Comparison of ENCODE assay signal across 9 mouse cellular contexts in genomic region chr2:148731614-148732326, GRCm38 (mm10). TPM values are rescaled to one million over a fixed set of nuclear protein-coding genes. Genes with fewer than 3 reads are reported as not detected.
A peak's percentile ranks its signal among the peaks of the same experiment; 100 is the strongest.
DNase-seq lines count a peak whose midpoint lies in the region; ATAC-seq and TF ChIP-seq lines count a peak whose summit lies in the region.
"Had no signal": no experiment of that assay in that cellular context is flagged by ENCODE, and none has a peak within 500 bp of the region (broad histone marks: within the 10 kb centered on the region; RNA-seq: fewer than 3 reads in every experiment).

No protein-coding gene starts in this region.

- 0 out of 2 replicates have a peak, but pooled peaks cover 4% of the 10 kb centered on the region for H3K9me3 ChIP-seq in megakaryocyte, embryonic 14.5 days
- no peaks in the 10 kb centered on the region for H3K9me3 ChIP-seq in stomach, embryonic 14.5 days (ENCODE audit: control insufficient read depth, low read depth, low read length)

- peak overlapping the region; percentile 72 for H3K4me2 ChIP-seq in stomach, embryonic 14.5 days (replicated peaks; ENCODE audit: low read depth, low read length)

- ATAC-seq in stomach, embryonic 14.5 days (ENCODE audit: insufficient number of reproducible peaks, insufficient read depth, low FRiP score, low read depth): peak; percentile 47; the same call in 1 of the 2 replicates

- peaks cover 10% of the 10 kb centered on the region for H3K27me3 ChIP-seq in megakaryocyte, embryonic 14.5 days (replicated peaks)
- H3K27me3 ChIP-seq in stomach, embryonic 14.5 days (ENCODE audit: control insufficient read depth, insufficient read depth, low read length): no peaks in the 10 kb centered on the region

- no peaks in the 10 kb centered on the region for H3K36me3 ChIP-seq in megakaryocyte, embryonic 14.5 days (replicated peaks; ENCODE audit: low read length)
- H3K36me3 ChIP-seq in stomach, embryonic 14.5 days (ENCODE audit: control insufficient read depth, insufficient read depth, low read length): no peaks in the 10 kb centered on the region

- no peak for TF ChIP-seq POLR2A in embryonic fibroblast, embryonic 13.5 days (IDR thresholded peaks at IDR 0.05; ENCODE audit: low read depth, low read length)

- WGBS in stomach, embryonic 14.5 days: under 1% methylated on average over 35 of the region's 35 CpGs

- TF ChIP-seq CTCF in embryonic fibroblast, embryonic 13.5 days (IDR thresholded peaks at IDR 0.05; ENCODE audit: borderline replicate concordance, insufficient read depth, low read length): no peak

- H3K4me3 ChIP-seq in embryonic fibroblast, embryonic 13.5 days (ENCODE audit: insufficient read depth, low read length): peak overlapping the region; percentile 80
- peak overlapping the region; percentile 92 for H3K4me3 ChIP-seq in megakaryocyte, embryonic 14.5 days (replicated peaks)
- peak overlapping the region; percentile 76 for H3K4me3 ChIP-seq in stomach, embryonic 14.5 days (ENCODE audit: low read depth, low read length)

- H3K4me1 ChIP-seq in embryonic fibroblast, embryonic 13.5 days (ENCODE audit: control insufficient read depth, insufficient read depth, low read length): no peaks in the 10 kb centered on the region
- H3K4me1 ChIP-seq in megakaryocyte, embryonic 14.5 days: peaks cover 24% of the 10 kb centered on the region
- H3K4me1 ChIP-seq in stomach, embryonic 14.5 days (ENCODE audit: control insufficient read depth, insufficient read depth, low read length): 0 out of 2 replicates have a peak, but pooled peaks cover 6% of the 10 kb centered on the region

- no peak overlapping the region for H3K27ac ChIP-seq in embryonic fibroblast, embryonic 13.5 days (ENCODE audit: insufficient read depth, low read length)
- peak overlapping the region; percentile 27; the same call in 1 of the 2 replicates for H3K27ac ChIP-seq in stomach, embryonic 14.5 days (ENCODE audit: low read length)

- intact Hi-C loops in heart, postnatal 10 days (cut with DNase I): loop anchor here (2.0 kb wide), 1 partner anchor 51 kb away; the partner anchor contains the start of gene Gzf1

- H3K9ac ChIP-seq in stomach, embryonic 14.5 days (replicated peaks; ENCODE audit: low read depth, low read length): peak overlapping the region; percentile 52

- DNase-seq in kidney, adult 11 months: peak; percentile 6
- no peak for DNase-seq in kidney, postnatal 14 days
- DNase-seq in adrenal gland, postnatal 25 days: peak; percentile 55
- peak; percentile 24 to 44 for DNase-seq in heart, postnatal 10 days
- peak; percentile 29 for DNase-seq in layer of hippocampus, postnatal 14 days (ENCODE audit: low spot score in 2 of 2)

RNA-seq across cellular contexts. Expression of gene Napb, which starts 0.5 kb away (rescaled TPM):
- 6.6 and 8.7 TPM in 2 replicates for total RNA-seq in adrenal gland, postnatal 25 days (2021)
- polyA plus RNA-seq in embryonic fibroblast, embryonic 13.5 days (2011; ENCODE audit: insufficient read length, low read depth, missing spikeins): 2.5 and 2.8 TPM in 2 replicates
- 1 to 10 TPM; 2.1 to 2.5 TPM for total RNA-seq in heart, postnatal 10 days (2021)
- 100 to 1,000 TPM; 298 to 310 TPM for total RNA-seq in layer of hippocampus, postnatal 14 days (2021)
- polyA plus RNA-seq in megakaryocyte, embryonic 14.5 days (2012; ENCODE audit: insufficient read depth, low replicate concordance): not detected in 2 replicates
- 7.1 and 7.8 TPM in 2 replicates for polyA plus RNA-seq in stomach, embryonic 14.5 days (2014; fragmentation: Nextera tagmentation; extraction: Ambion mirVana)

RNA-seq across cellular contexts. Expression of gene Cstl1, which starts 18.4 kb away (rescaled TPM):
- 0.52 TPM in 1 of 2 replicates, not detected in the other for total RNA-seq in adrenal gland, postnatal 25 days (2021)
- polyA plus RNA-seq in embryonic fibroblast, embryonic 13.5 days (2011; ENCODE audit: insufficient read length, low read depth, missing spikeins): not detected in 2 replicates
- not detected for total RNA-seq in heart, postnatal 10 days (2021)
- not detected for total RNA-seq in layer of hippocampus, postnatal 14 days (2021)
- polyA plus RNA-seq in megakaryocyte, embryonic 14.5 days (2012; ENCODE audit: insufficient read depth, low replicate concordance): not detected in 2 replicates
- polyA plus RNA-seq in stomach, embryonic 14.5 days (2014; fragmentation: Nextera tagmentation; extraction: Ambion mirVana): not detected in 2 replicates

RNA-seq across cellular contexts. Expression of gene Cst11, which starts 39.5 kb away (rescaled TPM):
- total RNA-seq in adrenal gland, postnatal 25 days (2021): not detected in 2 replicates
- polyA plus RNA-seq in embryonic fibroblast, embryonic 13.5 days (2011; ENCODE audit: insufficient read length, low read depth, missing spikeins): not detected in 2 replicates
- total RNA-seq in heart, postnatal 10 days (2021): not detected
- total RNA-seq in layer of hippocampus, postnatal 14 days (2021): not detected
- not detected in 2 replicates for polyA plus RNA-seq in megakaryocyte, embryonic 14.5 days (2012; ENCODE audit: insufficient read depth, low replicate concordance)
- not detected in 2 replicates for polyA plus RNA-seq in stomach, embryonic 14.5 days (2014; fragmentation: Nextera tagmentation; extraction: Ambion mirVana)
- total RNA-seq: layer of hippocampus, adult 8-10 months had no signal

RNA-seq across cellular contexts. Expression of gene 8030411F24Rik, which starts 50.0 kb away (rescaled TPM):
- not detected in 2 replicates for total RNA-seq in adrenal gland, postnatal 25 days (2021)
- polyA plus RNA-seq in embryonic fibroblast, embryonic 13.5 days (2011; ENCODE audit: insufficient read length, low read depth, missing spikeins): not detected in 2 replicates
- total RNA-seq in heart, postnatal 10 days (2021): not detected
- total RNA-seq in layer of hippocampus, postnatal 14 days (2021): not detected
- polyA plus RNA-seq in megakaryocyte, embryonic 14.5 days (2012; ENCODE audit: insufficient read depth, low replicate concordance): not detected in 2 replicates
- polyA plus RNA-seq in stomach, embryonic 14.5 days (2014; fragmentation: Nextera tagmentation; extraction: Ambion mirVana): not detected in 2 replicates
- total RNA-seq: layer of hippocampus, adult 8-10 months had no signal

RNA-seq across cellular contexts. Expression of gene Gzf1, which starts 50.9 kb away (rescaled TPM):
- total RNA-seq in adrenal gland, postnatal 25 days (2021): 28.8 and 36.0 TPM in 2 replicates
- polyA plus RNA-seq in embryonic fibroblast, embryonic 13.5 days (2011; ENCODE audit: insufficient read length, low read depth, missing spikeins): 17.8 and 23.5 TPM in 2 replicates
- 10 to 100 TPM; 21.5 to 22.2 TPM for total RNA-seq in heart, postnatal 10 days (2021)
- total RNA-seq in layer of hippocampus, postnatal 14 days (2021): 10 to 100 TPM; 24.9 to 26.7 TPM
- 5.2 and 17.8 TPM in 2 replicates for polyA plus RNA-seq in megakaryocyte, embryonic 14.5 days (2012; ENCODE audit: insufficient read depth, low replicate concordance)
- 20.0 and 23.1 TPM in 2 replicates for polyA plus RNA-seq in stomach, embryonic 14.5 days (2014; fragmentation: Nextera tagmentation; extraction: Ambion mirVana)

Comparison
In these comparisons a context has a peak if more than half of its experiments do, and no peak if none do; other contexts are left out.
1. RNA of gene Napb, which starts 0.5 kb away (total RNA-seq): 298 to 310 TPM in layer of hippocampus, postnatal 14 days; 6.6 to 8.7 TPM in adrenal gland, postnatal 25 days and 2.1 to 2.5 TPM in heart, postnatal 10 days; every median in the first group is over 10 times any median in the second.
2. Peak in every context shown above with its lines, with median percentiles within 50 percentile points of each other: H3K4me3 ChIP-seq.